Mouse (Mus musculus) MEL (cell line): ENCODE measurements around the gene Cwc22. TPM values are rescaled to one million over a fixed set of nuclear protein-coding genes. Genes with fewer than 3 reads are reported as not detected.

ENCODE experiments used
- DNase-seq: peaks from one replicate; pipeline ENCODE4 v3.0.0; 2011; ENCODE audit warnings: low read depth, low spot score
- H3K27ac ChIP-seq: 2 replicates; pipeline ENCODE4 v1.5.1; 2012; ENCODE audit warnings: low read depth, mild to moderate bottlenecking, control low read depth, low read length, moderate library complexity; ENCODE audit not compliant: control insufficient read depth
- H3K27me3 ChIP-seq, 2 experiments: fragments of 150-350 bp in 1 of 2; sonication (generic) in 1 of 2; 2 replicates each; pipeline ENCODE4 v1.6.1; 2012; ENCODE audit warnings: low read length in 2 of 2, mild to moderate bottlenecking in 2 of 2, improper control_type of control experiment in 1 of 2, moderate library complexity in 1 of 2; ENCODE audit not compliant: insufficient read depth in 2 of 2, control insufficient read depth in 1 of 2
- H3K36me3 ChIP-seq, 2 experiments: 2 replicates each; pipeline ENCODE4 v1.6.1; 2012 to 2014; ENCODE audit warnings: low read length in 2 of 2, improper control_type of control experiment in 1 of 2, inconsistent platforms in 1 of 2, mild to moderate bottlenecking in 1 of 2; ENCODE audit not compliant: insufficient read depth in 2 of 2, control insufficient read depth in 1 of 2
- H3K4me1 ChIP-seq, 2 experiments: fragments of 150-350 bp in 1 of 2; sonication (generic) in 1 of 2; 2 replicates each; pipeline ENCODE4 v1.6.1; 2012; ENCODE audit warnings: low read length in 2 of 2, improper control_type of control experiment in 1 of 2, mild to moderate bottlenecking in 1 of 2; ENCODE audit not compliant: insufficient read depth in 2 of 2, control insufficient read depth in 1 of 2
- H3K4me3 ChIP-seq, 2 experiments: fragments of 150-350 bp in 1 of 2; sonication (generic) in 1 of 2; 2 replicates each; pipeline ENCODE4 v1.5.1; 2012; ENCODE audit warnings: low read depth in 2 of 2, low read length in 2 of 2, mild to moderate bottlenecking in 2 of 2, moderate library complexity in 2 of 2, control low read depth in 1 of 2, improper control_type of control experiment in 1 of 2; ENCODE audit not compliant: control insufficient read depth in 1 of 2, insufficient read depth in 1 of 2
- H3K79me2 ChIP-seq: 2 replicates; pipeline ENCODE4 v1.6.1; 2012; ENCODE audit warnings: mild to moderate bottlenecking, low read length, moderate library complexity; ENCODE audit not compliant: control insufficient read depth, poor library complexity, insufficient read depth
- H3K9ac ChIP-seq: 2 replicates; pipeline ENCODE4 v1.6.1; 2012; ENCODE audit warnings: low read depth, mild to moderate bottlenecking, control low read depth, low read length, moderate library complexity; ENCODE audit not compliant: control insufficient read depth, poor library complexity, severe bottlenecking
- H3K9me3 ChIP-seq: fragments of 150-350 bp; sonication (generic); replicated peaks from 2 replicates; pipeline ENCODE4 v1.6.1; 2012; ENCODE audit warnings: mild to moderate bottlenecking, low read length, improper control_type of control experiment, moderate library complexity; ENCODE audit not compliant: insufficient read depth
- BHLHE40 ChIP-seq: IDR thresholded peaks from 2 replicates; pipeline ENCODE4 v1.6.1; 2012; ENCODE audit warnings: low read depth, mild to moderate bottlenecking, inconsistent platforms, low read length, improper control_type of control experiment, borderline replicate concordance
- E2F4 ChIP-seq: IDR thresholded peaks from 2 replicates; pipeline ENCODE4 v1.6.1; 2011; ENCODE audit warnings: low read depth, low read length, improper control_type of control experiment, borderline replicate concordance
- ELF1 ChIP-seq: IDR thresholded peaks from 2 replicates; pipeline ENCODE4 v1.6.1; 2014; ENCODE audit warnings: low read depth, mild to moderate bottlenecking, inconsistent platforms, low read length, improper control_type of control experiment, moderate library complexity
- EP300 ChIP-seq, 2 experiments: IDR thresholded peaks; 2 replicates each; pipeline ENCODE4 v1.6.1; 2011; ENCODE audit warnings: improper control_type of control experiment in 2 of 2, low read length in 2 of 2, low read depth in 1 of 2, mild to moderate bottlenecking in 1 of 2
- ETS1 ChIP-seq: IDR thresholded peaks from 2 replicates; pipeline ENCODE4 v1.6.1; 2012; ENCODE audit warnings: low read depth, mild to moderate bottlenecking, inconsistent platforms, low read length, improper control_type of control experiment, moderate library complexity
- GABPA ChIP-seq: IDR thresholded peaks from 2 replicates; pipeline ENCODE4 v1.6.1; 2012; ENCODE audit warnings: low read depth, mild to moderate bottlenecking, inconsistent platforms, low read length, improper control_type of control experiment, moderate library complexity
- HCFC1 ChIP-seq: IDR thresholded peaks from 2 replicates; pipeline ENCODE4 v1.6.1; 2012; ENCODE audit warnings: low read depth, mild to moderate bottlenecking, inconsistent platforms, low read length, improper control_type of control experiment, moderate library complexity
- JUND ChIP-seq: IDR thresholded peaks from 2 replicates; pipeline ENCODE4 v1.6.1; 2011; ENCODE audit warnings: low read depth, mild to moderate bottlenecking, improper control_type of control experiment, low read length
- MAFK ChIP-seq: IDR thresholded peaks from 2 replicates; pipeline ENCODE4 v1.6.1; 2011; ENCODE audit warnings: low read depth, mild to moderate bottlenecking, low read length, improper control_type of control experiment, borderline replicate concordance
- MAX ChIP-seq: IDR thresholded peaks from 2 replicates; pipeline ENCODE4 v1.6.1; 2011; ENCODE audit warnings: low read length, improper control_type of control experiment
- MAZ ChIP-seq: IDR thresholded peaks from 2 replicates; pipeline ENCODE4 v1.6.1; 2012; ENCODE audit warnings: low read depth, mild to moderate bottlenecking, inconsistent platforms, low read length, improper control_type of control experiment
- MEF2A ChIP-seq: IDR thresholded peaks from 2 replicates; pipeline ENCODE4 v1.6.1; 2014; ENCODE audit warnings: low read depth, mild to moderate bottlenecking, inconsistent platforms, low read length, improper control_type of control experiment; ENCODE audit not compliant: poor library complexity, insufficient replicate concordance, severe bottlenecking; ENCODE audit errors: extremely low read depth
- MXI1 ChIP-seq: IDR thresholded peaks from 2 replicates; pipeline ENCODE4 v1.6.1; 2011; ENCODE audit warnings: mild to moderate bottlenecking, low read depth, low read length, improper control_type of control experiment
- MYB ChIP-seq: IDR thresholded peaks from 2 replicates; pipeline ENCODE4 v1.6.1; 2011; ENCODE audit warnings: mild to moderate bottlenecking, low read depth, low read length, improper control_type of control experiment
- MYC ChIP-seq: IDR thresholded peaks from 2 replicates; pipeline ENCODE4 v1.6.1; 2011; ENCODE audit warnings: low read depth, mild to moderate bottlenecking, low read length, improper control_type of control experiment, moderate library complexity
- NRF1 ChIP-seq: IDR thresholded peaks from 2 replicates; pipeline ENCODE4 v1.6.1; 2014; ENCODE audit warnings: low read depth, mild to moderate bottlenecking, inconsistent platforms, low read length, improper control_type of control experiment, moderate library complexity; ENCODE audit not compliant: poor library complexity, insufficient read depth, severe bottlenecking
- POLR2A ChIP-seq, 2 experiments: IDR thresholded peaks; 2 replicates each; pipeline ENCODE4 v1.6.1; 2011 to 2012; ENCODE audit warnings: low read length in 2 of 2, mild to moderate bottlenecking in 2 of 2, control low read depth in 1 of 2, improper control_type of control experiment in 1 of 2, low read depth in 1 of 2, moderate library complexity in 1 of 2; ENCODE audit not compliant: control insufficient read depth in 1 of 2, insufficient read depth in 1 of 2, poor library complexity in 1 of 2
- POLR2AphosphoS2 ChIP-seq: IDR thresholded peaks from 2 replicates; pipeline ENCODE4 v1.6.1; 2011; ENCODE audit warnings: low read length, improper control_type of control experiment
- POLR2AphosphoS5 ChIP-seq: IDR thresholded peaks from 2 replicates; pipeline ENCODE4 v1.6.1; 2012; ENCODE audit warnings: low read depth, borderline replicate concordance, mild to moderate bottlenecking, inconsistent platforms, low read length, moderate library complexity, mixed read lengths
- RAD21 ChIP-seq: IDR thresholded peaks from 2 replicates; pipeline ENCODE4 v1.6.1; 2011; ENCODE audit warnings: mild to moderate bottlenecking, low read depth, low read length, improper control_type of control experiment
- RCOR1 ChIP-seq: IDR thresholded peaks from 2 replicates; pipeline ENCODE4 v1.6.1; 2012; ENCODE audit warnings: low read depth, mild to moderate bottlenecking, inconsistent platforms, low read length, improper control_type of control experiment
- SMC3 ChIP-seq: IDR thresholded peaks from 2 replicates; pipeline ENCODE4 v1.6.1; 2011; ENCODE audit warnings: low read depth, low read length, improper control_type of control experiment
- TBP ChIP-seq: IDR thresholded peaks from 2 replicates; pipeline ENCODE4 v1.8.0; 2011; ENCODE audit warnings: low read depth, low read length, improper control_type of control experiment
- TCF12 ChIP-seq: IDR thresholded peaks from 2 replicates; pipeline ENCODE4 v1.6.1; 2014; ENCODE audit warnings: low read depth, mild to moderate bottlenecking, inconsistent platforms, low read length, improper control_type of control experiment, moderate library complexity
- UBTF ChIP-seq: IDR thresholded peaks from 2 replicates; pipeline ENCODE4 v1.6.1; 2012; ENCODE audit warnings: low read depth, mild to moderate bottlenecking, inconsistent platforms, low read length, improper control_type of control experiment, moderate library complexity, borderline replicate concordance; ENCODE audit not compliant: insufficient read depth
- USF2 ChIP-seq, 2 experiments: IDR thresholded peaks; 2 replicates each; pipeline ENCODE4 v1.6.1; 2011 to 2012; ENCODE audit warnings: improper control_type of control experiment in 2 of 2, low read length in 2 of 2, borderline replicate concordance in 1 of 2, inconsistent platforms in 1 of 2, low read depth in 1 of 2, mild to moderate bottlenecking in 1 of 2; ENCODE audit not compliant: insufficient read depth in 1 of 2
- ZC3H11A ChIP-seq: IDR thresholded peaks from 2 replicates; pipeline ENCODE4 v1.6.1; 2012; ENCODE audit warnings: low read depth, mild to moderate bottlenecking, inconsistent platforms, low read length, improper control_type of control experiment
- ZMIZ1 ChIP-seq: IDR thresholded peaks from 2 replicates; pipeline ENCODE4 v1.6.1; 2012; ENCODE audit warnings: low read depth, mild to moderate bottlenecking, inconsistent platforms, low read length, improper control_type of control experiment, moderate library complexity
- ZNF384 ChIP-seq: IDR thresholded peaks from 2 replicates; pipeline ENCODE4 v1.6.1; 2012; ENCODE audit warnings: low read depth, mild to moderate bottlenecking, inconsistent platforms, low read length, improper control_type of control experiment
- polyA plus RNA-seq, 2 experiments: library from polyadenylated mRNA; stranded (reverse) in 1 of 2; unstranded in 1 of 2; fragments of >175 nt in 1 of 2; fragments of >200 nt in 1 of 2; gene quantifications; 2 replicates each; pipeline versions ENCODE4 v1.2.1 to v1.2.4; 2012; ENCODE audit warnings: low replicate concordance in 2 of 2, low read depth in 1 of 2; ENCODE audit not compliant: insufficient read length in 2 of 2, insufficient read depth in 1 of 2, missing spikeins in 1 of 2
- total RNA-seq: library from RNA; depleted of rRNA; stranded (reverse); fragments of 300-350 nt; gene quantifications from 2 replicates; pipeline ENCODE4 v1.2.3, GENCODE M21; 2012

Gene Cwc22
- total and polyA plus RNA-seq, 3 experiments, result 54.0 to 72.7 TPM; not detected in 1

DNA sequence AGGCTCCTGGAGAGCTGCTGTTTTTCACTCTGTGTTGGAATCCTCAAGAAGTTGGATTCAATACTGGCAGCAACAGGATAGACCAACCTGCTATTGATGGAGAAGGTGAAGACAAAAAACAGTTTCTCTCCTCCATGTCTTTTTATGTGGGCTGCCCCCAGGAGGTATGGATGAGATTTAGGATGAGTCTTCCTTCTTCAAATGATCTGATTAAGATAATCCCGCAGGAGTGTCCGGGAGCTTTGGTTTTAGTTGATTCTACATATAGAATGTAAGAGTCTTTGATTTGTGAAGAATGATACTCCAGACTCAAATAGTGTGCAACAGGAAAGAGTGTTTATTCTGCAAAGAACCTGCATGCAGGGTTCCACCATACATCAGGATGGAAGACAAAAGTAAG lies 2.7 kb upstream of the Cwc22 start:
- Histone ChIP-seq H3K27ac (no peak overlapping the region), H3K79me2 (peaks cover 19% of the 10 kb centered on the region), H3K36me3 (peaks cover 0 to 9% of the 10 kb centered on the region in 2 experiments; a peak in 2 of 4 replicates), H3K4me3 (no peak overlapping the region), H3K4me1 (peaks cover 4 to 7% of the 10 kb centered on the region in 2 experiments; a peak in 2 of 4 replicates), H3K9me3 (no peaks in the 10 kb centered on the region), H3K9ac (no peak overlapping the region), H3K27me3 (no peaks in the 10 kb centered on the region)
- TF ChIP-seq MAZ (no peak), USF2 (IDR thresholded peaks at IDR 0.05; ENCODE audit: borderline replicate concordance in 1 of 2, insufficient read depth in 1 of 2, low read depth in 1 of 2, low read length in 2 of 2) (no peak), MAFK (no peak), RCOR1 (no peak), SMC3 (no peak), POLR2AphosphoS5 (no peak), MEF2A (no peak), MXI1 (no peak), ZNF384 (no peak), MYB (no peak), POLR2AphosphoS2 (no peak), TBP (no peak), HCFC1 (no peak), EP300 (IDR thresholded peaks at IDR 0.05; ENCODE audit: low read depth in 1 of 2, low read length in 2 of 2) (no peak), TCF12 (no peak), BHLHE40 (no peak), UBTF (no peak), RAD21 (no peak), ELF1 (no peak)
- no peak for DNase-seq

GRCm38 (mm10) chr2:77948126-77948525 lies 2.0 kb upstream of the Cwc22 start:
- no peak for DNase-seq
- Histone ChIP-seq H3K4me3 (no peak overlapping the region), H3K79me2 (peaks cover 25% of the 10 kb centered on the region), H3K27ac (no peak overlapping the region), H3K36me3 (peaks cover 0 to 16% of the 10 kb centered on the region in 2 experiments; a peak in 3 of 4 replicates), H3K9ac (no peak overlapping the region), H3K9me3 (no peaks in the 10 kb centered on the region), H3K4me1 (peaks cover 6 to 7% of the 10 kb centered on the region in 2 experiments; a peak in 2 of 4 replicates), H3K27me3 (no peaks in the 10 kb centered on the region)
- no peak for TF ChIP-seq ELF1
- TF ChIP-seq MYB, result no peak
- no peak for TF ChIP-seq ETS1
- TF ChIP-seq NRF1, result no peak
- no peak for TF ChIP-seq MYC
- no peak for TF ChIP-seq SMC3
- no peak for TF ChIP-seq MAX
- TF ChIP-seq JUND, result no peak
- no peak for TF ChIP-seq ZMIZ1
- TF ChIP-seq ZC3H11A, result no peak
- no peak for TF ChIP-seq E2F4
- TF ChIP-seq GABPA, result no peak
- no peak for TF ChIP-seq POLR2A (IDR thresholded peaks at IDR 0.05; ENCODE audit: control insufficient read depth in 1 of 2, insufficient read depth in 1 of 2, low read depth in 1 of 2, low read length in 2 of 2, poor library complexity in 1 of 2)
